Mouse (Mus musculus): Measurements from ENCODE around the gene Srsf9. TPM values are rescaled to one million over a fixed set of nuclear protein-coding genes. Genes with fewer than 3 reads are reported as not detected.
A peak's percentile ranks its signal among the peaks of the same experiment; 100 is the strongest.

Gene Srsf9
- polyA plus RNA-seq, 1 experiment: 90.7 TPM

GRCm38 (mm10) chr5:115347564-115347963, 20.6 kb downstream of the Srsf9 start:
- TF ChIP-seq CTCF (IDR thresholded peaks at IDR 0.05; ENCODE audit: borderline replicate concordance, insufficient read depth, low read length): peak; percentile 52; the same call in 1 of the 2 replicates
- no peak for TF ChIP-seq POLR2A (IDR thresholded peaks at IDR 0.05; ENCODE audit: low read depth, low read length)

GRCm38 (mm10) chr5:115348546-115349224, 21.7 kb downstream of the Srsf9 start, which contains the start of gene Cox6a1:
Gene Cox6a1, minus strand, starts transcription at chr5:115348981.
- TF ChIP-seq CTCF (IDR thresholded peaks at IDR 0.05; ENCODE audit: borderline replicate concordance, insufficient read depth, low read length) (no peak), POLR2A (IDR thresholded peaks at IDR 0.05; ENCODE audit: low read depth, low read length) (peak; percentile 77)
- Histone ChIP-seq H3K27ac (ENCODE audit: insufficient read depth, low read length) (peak within 1 kb of the TSS; percentile 62), H3K4me1 (ENCODE audit: control insufficient read depth, insufficient read depth, low read length) (peaks cover 5% of the 10 kb centered on the region; the same call in 1 of the 2 replicates), H3K4me3 (ENCODE audit: insufficient read depth, low read length) (peak within 1 kb of the TSS; percentile 98)

More at GRCm38 (mm10) chr5:115347564-115347963, 20.6 kb downstream of the Srsf9 start:
- Histone ChIP-seq H3K4me1 (ENCODE audit: control insufficient read depth, insufficient read depth, low read length) (peaks cover 7% of the 10 kb centered on the region; the same call in 1 of the 2 replicates), H3K4me3 (ENCODE audit: insufficient read depth, low read length) (peak overlapping the region; percentile 98), H3K27ac (ENCODE audit: insufficient read depth, low read length) (no peak overlapping the region)

GRCm38 (mm10) chr5:115349225-115349555, 22.2 kb downstream of the Srsf9 start:
- Histone ChIP-seq H3K4me1 (ENCODE audit: control insufficient read depth, insufficient read depth, low read length) (peaks cover 5% of the 10 kb centered on the region; the same call in 1 of the 2 replicates), H3K27ac (ENCODE audit: insufficient read depth, low read length) (peak overlapping the region; percentile 62), H3K4me3 (ENCODE audit: insufficient read depth, low read length) (peak overlapping the region; percentile 84)
- TF ChIP-seq CTCF (IDR thresholded peaks at IDR 0.05; ENCODE audit: borderline replicate concordance, insufficient read depth, low read length) (no peak), POLR2A (IDR thresholded peaks at IDR 0.05; ENCODE audit: low read depth, low read length) (no peak)

GRCm38 (mm10) chr5:115351348-115351747, 24.4 kb downstream of the Srsf9 start:
- TF ChIP-seq CTCF (IDR thresholded peaks at IDR 0.05; ENCODE audit: borderline replicate concordance, insufficient read depth, low read length) (no peak), POLR2A (IDR thresholded peaks at IDR 0.05; ENCODE audit: low read depth, low read length) (no peak)
- no peak overlapping the region for H3K27ac ChIP-seq (ENCODE audit: insufficient read depth, low read length)
- peaks cover 5% of the 10 kb centered on the region; the same call in 1 of the 2 replicates for H3K4me1 ChIP-seq (ENCODE audit: control insufficient read depth, insufficient read depth, low read length)
- no peak overlapping the region for H3K4me3 ChIP-seq (ENCODE audit: insufficient read depth, low read length)

GRCm38 (mm10) chr5:115355070-115355469, 28.1 kb downstream of the Srsf9 start:
- no peak overlapping the region for H3K4me3 ChIP-seq (ENCODE audit: insufficient read depth, low read length)
- H3K4me1 ChIP-seq (ENCODE audit: control insufficient read depth, insufficient read depth, low read length): no peaks in the 10 kb centered on the region
- no peak overlapping the region for H3K27ac ChIP-seq (ENCODE audit: insufficient read depth, low read length)
- TF ChIP-seq CTCF (IDR thresholded peaks at IDR 0.05; ENCODE audit: borderline replicate concordance, insufficient read depth, low read length): no peak
- TF ChIP-seq POLR2A (IDR thresholded peaks at IDR 0.05; ENCODE audit: low read depth, low read length): no peak

GRCm38 (mm10) chr5:115358872-115359271, 31.9 kb downstream of the Srsf9 start:
- no peak; the same call in 1 of the 2 replicates for TF ChIP-seq POLR2A (IDR thresholded peaks at IDR 0.05; ENCODE audit: low read depth, low read length)
- TF ChIP-seq CTCF (IDR thresholded peaks at IDR 0.05; ENCODE audit: borderline replicate concordance, insufficient read depth, low read length): peak; percentile 82
- Histone ChIP-seq H3K4me1 (ENCODE audit: control insufficient read depth, insufficient read depth, low read length) (no peaks in the 10 kb centered on the region), H3K4me3 (ENCODE audit: insufficient read depth, low read length) (no peak overlapping the region), H3K27ac (ENCODE audit: insufficient read depth, low read length) (no peak overlapping the region)

GRCm38 (mm10) chr5:115359438-115359837, 32.5 kb downstream of the Srsf9 start:
- Histone ChIP-seq H3K4me3 (ENCODE audit: insufficient read depth, low read length) (no peak overlapping the region), H3K4me1 (ENCODE audit: control insufficient read depth, insufficient read depth, low read length) (no peaks in the 10 kb centered on the region), H3K27ac (ENCODE audit: insufficient read depth, low read length) (no peak overlapping the region)
- TF ChIP-seq POLR2A (IDR thresholded peaks at IDR 0.05; ENCODE audit: low read depth, low read length): no peak
- no peak for TF ChIP-seq CTCF (IDR thresholded peaks at IDR 0.05; ENCODE audit: borderline replicate concordance, insufficient read depth, low read length)

GRCm38 (mm10) chr5:115359851-115360372, 32.9 kb downstream of the Srsf9 start:
- Histone ChIP-seq H3K27ac (ENCODE audit: insufficient read depth, low read length) (no peak overlapping the region), H3K4me1 (ENCODE audit: control insufficient read depth, insufficient read depth, low read length) (no peaks in the 10 kb centered on the region), H3K4me3 (ENCODE audit: insufficient read depth, low read length) (no peak overlapping the region)
- TF ChIP-seq CTCF (IDR thresholded peaks at IDR 0.05; ENCODE audit: borderline replicate concordance, insufficient read depth, low read length) (no peak), POLR2A (IDR thresholded peaks at IDR 0.05; ENCODE audit: low read depth, low read length) (no peak)

- Histone ChIP-seq H3K27ac (ENCODE audit: insufficient read depth, low read length) (no peak overlapping the region), H3K4me1 (ENCODE audit: control insufficient read depth, insufficient read depth, low read length) (no peaks in the 10 kb centered on the region), H3K4me3 (ENCODE audit: insufficient read depth, low read length) (no peak overlapping the region)
- no peak for TF ChIP-seq POLR2A (IDR thresholded peaks at IDR 0.05; ENCODE audit: low read depth, low read length)
Measured at GRCm38 (mm10) chr5:115362216-115362615, 35.2 kb downstream of the Srsf9 start.

All from embryonic fibroblast, embryonic 13.5 days (primary cell).